Mouse (Mus musculus) embryonic facial prominence, embryonic 12.5 days (tissue): ENCODE results near the gene Gm21731. TPM values are rescaled to one million over a fixed set of nuclear protein-coding genes. Genes with fewer than 3 reads are reported as not detected.
"Not testable (repeated sequence)": the region's sequence is repeated elsewhere in the genome, so short reads cannot be mapped to it uniquely, and the experiment has no call there.

Source experiments
- ATAC-seq: fragments of 200-750 bp; cut with Nextera tagmentation; 2 replicates; pipeline ENCODE4 v1.8.0; 2017; ENCODE audit not compliant: insufficient number of reproducible peaks, insufficient read depth, low FRiP score, low TSS enrichment
- H3K27ac ChIP-seq: fragments of 300-500 bp; sonication (generic); 2 replicates; pipeline ENCODE4 v1.5.1; 2016; ENCODE audit warnings: mild to moderate bottlenecking
- H3K27me3 ChIP-seq: fragments of 300-500 bp; sonication (generic); 2 replicates; pipeline ENCODE4 v1.6.1; 2016; ENCODE audit warnings: mild to moderate bottlenecking, moderate library complexity
- H3K36me3 ChIP-seq: fragments of 300-500 bp; sonication (generic); 2 replicates; pipeline ENCODE4 v1.6.1; 2016; ENCODE audit warnings: mild to moderate bottlenecking
- H3K4me1 ChIP-seq: fragments of 300-500 bp; sonication (generic); 2 replicates; pipeline ENCODE4 v1.6.1; 2016
- H3K4me2 ChIP-seq: fragments of 300-500 bp; sonication (generic); replicated peaks from 2 replicates; pipeline ENCODE4 v1.6.1; 2016; ENCODE audit warnings: mild to moderate bottlenecking, moderate library complexity
- H3K4me3 ChIP-seq: fragments of 300-500 bp; sonication (generic); 2 replicates; pipeline ENCODE4 v1.5.1; 2016; ENCODE audit warnings: mild to moderate bottlenecking
- H3K9ac ChIP-seq: fragments of 300-500 bp; sonication (generic); 2 replicates; pipeline ENCODE4 v1.6.1; 2016; ENCODE audit warnings: mild to moderate bottlenecking, moderate library complexity
- H3K9me3 ChIP-seq: fragments of 300-500 bp; sonication (generic); 2 replicates; pipeline ENCODE4 v1.6.1; 2016; ENCODE audit warnings: mild to moderate bottlenecking, moderate library complexity
- WGBS: fragments of 180-500 bp; shearing (Covaris S2); methylation state at CpG from one replicate; pipeline ENCODE4 v1.1.7; 2016; 5-methylcytosine and 5-hydroxymethylcytosine counted together
- polyA plus RNA-seq: library from polyadenylated mRNA; unstranded; fragments of >200 nt; fragmentation: Nextera tagmentation; extraction: Ambion mirVana; gene quantifications from 2 replicates; pipeline ENCODE4 v1.2.1, GENCODE M21; 2016

Gene Gm21731
- polyA plus RNA-seq: not detected in 2 replicates

DNA sequence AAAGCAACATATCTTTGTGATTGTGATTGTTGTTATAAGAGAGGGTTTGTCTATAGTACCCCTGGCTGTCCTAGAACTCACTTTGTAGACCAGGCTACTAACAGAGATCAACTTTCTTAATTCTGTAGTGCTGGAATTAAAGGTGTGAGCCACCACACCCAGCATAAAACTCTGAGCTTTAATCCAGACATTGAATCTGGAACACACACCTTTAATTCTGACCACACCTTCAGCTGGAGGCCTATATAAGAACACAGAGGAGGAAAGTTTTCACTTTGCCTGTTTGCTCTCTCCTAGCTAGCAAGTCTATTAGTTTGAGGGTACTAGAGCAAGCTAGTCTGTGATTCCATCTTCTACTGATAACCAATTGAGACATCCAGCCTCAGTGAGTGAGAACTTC is at the start of gene Gm21731:
Gene Gm21731 (plus strand): TSS at position 301 of the 400 bp plus-strand sequence.
- H3K27ac ChIP-seq, H3K4me2 ChIP-seq, H3K9ac ChIP-seq, H3K4me3 ChIP-seq, H3K4me1 ChIP-seq, H3K36me3 ChIP-seq, H3K9me3 ChIP-seq, ATAC-seq, H3K27me3 ChIP-seq: not testable (repeated sequence)

- H3K9ac ChIP-seq, H3K4me2 ChIP-seq, H3K9me3 ChIP-seq, H3K27ac ChIP-seq, H3K4me1 ChIP-seq, H3K36me3 ChIP-seq, H3K4me3 ChIP-seq, ATAC-seq, H3K27me3 ChIP-seq: not testable (repeated sequence)
- WGBS: 82% methylated on average over 7 of the region's 8 CpGs
Observed at GRCm38 (mm10) chr13:120196189-120196821, 42.6 kb upstream of the Gm21731 start.

GRCm38 (mm10) chr13:120215847-120216246 is 23.1 kb upstream of the Gm21731 start, which contains the start of gene Gm21762:
TSS of gene Gm21762 (minus strand) at chr13:120215947.
- H3K36me3 ChIP-seq, H3K4me1 ChIP-seq, H3K4me2 ChIP-seq, H3K27ac ChIP-seq, H3K4me3 ChIP-seq, H3K9me3 ChIP-seq, H3K9ac ChIP-seq, ATAC-seq, H3K27me3 ChIP-seq: not testable (repeated sequence)
- no CpG with 5 or more reads among the region's 2 CpGs for WGBS

- not testable (repeated sequence) for H3K9ac ChIP-seq, ATAC-seq, H3K27me3 ChIP-seq, H3K9me3 ChIP-seq, H3K36me3 ChIP-seq, H3K4me2 ChIP-seq, H3K4me3 ChIP-seq, H3K4me1 ChIP-seq, H3K27ac ChIP-seq
- WGBS: 86% methylated on average over 5 of the region's 5 CpGs
Observed at GRCm38 (mm10) chr13:120220922-120221321, 18.0 kb upstream of the Gm21731 start.

DNA sequence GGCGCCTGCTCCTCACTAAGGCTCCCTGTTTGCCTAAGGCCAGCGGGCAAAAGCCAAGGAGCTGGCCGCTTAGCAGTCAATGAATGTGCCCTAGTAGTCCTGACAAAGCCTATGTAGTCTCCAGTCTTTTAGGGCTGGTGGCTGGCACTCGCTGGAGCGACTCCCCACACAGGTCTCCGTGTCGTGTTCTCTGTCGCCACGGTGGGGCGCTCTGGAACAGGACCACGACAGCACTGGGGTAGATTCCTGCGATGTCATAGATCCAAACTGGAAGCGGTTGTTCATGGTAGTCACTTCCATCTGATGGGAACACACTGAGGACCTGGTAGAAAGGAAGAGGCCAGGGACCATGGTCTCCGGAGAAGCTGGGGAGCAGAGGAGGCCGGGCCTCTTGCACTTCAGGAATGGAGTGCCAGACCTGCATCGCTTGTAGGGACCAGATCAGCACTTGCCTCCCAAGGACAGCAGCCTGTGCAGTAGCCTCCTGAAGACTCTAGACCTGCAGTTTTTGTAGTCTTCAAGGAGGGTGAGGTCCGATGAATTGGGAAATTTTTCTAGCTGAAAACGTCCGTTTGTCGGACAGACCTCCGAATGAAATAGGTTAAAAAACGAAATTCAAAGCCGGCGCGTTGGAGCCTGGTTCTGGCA is 15.8 kb upstream of the Gm21731 start:
- H3K27me3 ChIP-seq: not testable (repeated sequence)
- 95% methylated on average over 16 of the region's 25 CpGs for WGBS

GRCm38 (mm10) chr13:120231798-120232197 is 7.1 kb upstream of the Gm21731 start:
- WGBS: 95% methylated on average over 17 of the region's 17 CpGs

More for the DNA sequence above, 15.8 kb upstream of the Gm21731 start:
- not testable (repeated sequence) for ATAC-seq, H3K4me2 ChIP-seq, H3K9ac ChIP-seq, H3K9me3 ChIP-seq, H3K4me1 ChIP-seq, H3K36me3 ChIP-seq, H3K27ac ChIP-seq, H3K4me3 ChIP-seq

GRCm38 (mm10) chr13:120232447-120233049 is 6.4 kb upstream of the Gm21731 start:
- WGBS: 74% methylated on average over 13 of the region's 25 CpGs
- H3K27me3 ChIP-seq, H3K9ac ChIP-seq, H3K4me1 ChIP-seq, H3K9me3 ChIP-seq, H3K4me3 ChIP-seq, ATAC-seq, H3K4me2 ChIP-seq, H3K36me3 ChIP-seq, H3K27ac ChIP-seq: not testable (repeated sequence)

More at GRCm38 (mm10) chr13:120231798-120232197, 7.1 kb upstream of the Gm21731 start:
- not testable (repeated sequence) for H3K4me2 ChIP-seq, H3K27me3 ChIP-seq, H3K36me3 ChIP-seq, H3K4me1 ChIP-seq, H3K4me3 ChIP-seq, H3K27ac ChIP-seq, H3K9me3 ChIP-seq, ATAC-seq, H3K9ac ChIP-seq

GRCm38 (mm10) chr13:120251208-120251924 is 12.5 kb downstream of the Gm21731 start:
- H3K9ac ChIP-seq, H3K9me3 ChIP-seq, H3K27me3 ChIP-seq, H3K4me1 ChIP-seq, H3K27ac ChIP-seq, H3K36me3 ChIP-seq, ATAC-seq, H3K4me3 ChIP-seq, H3K4me2 ChIP-seq: not testable (repeated sequence)
- 75% methylated on average over 2 of the region's 3 CpGs for WGBS

DNA sequence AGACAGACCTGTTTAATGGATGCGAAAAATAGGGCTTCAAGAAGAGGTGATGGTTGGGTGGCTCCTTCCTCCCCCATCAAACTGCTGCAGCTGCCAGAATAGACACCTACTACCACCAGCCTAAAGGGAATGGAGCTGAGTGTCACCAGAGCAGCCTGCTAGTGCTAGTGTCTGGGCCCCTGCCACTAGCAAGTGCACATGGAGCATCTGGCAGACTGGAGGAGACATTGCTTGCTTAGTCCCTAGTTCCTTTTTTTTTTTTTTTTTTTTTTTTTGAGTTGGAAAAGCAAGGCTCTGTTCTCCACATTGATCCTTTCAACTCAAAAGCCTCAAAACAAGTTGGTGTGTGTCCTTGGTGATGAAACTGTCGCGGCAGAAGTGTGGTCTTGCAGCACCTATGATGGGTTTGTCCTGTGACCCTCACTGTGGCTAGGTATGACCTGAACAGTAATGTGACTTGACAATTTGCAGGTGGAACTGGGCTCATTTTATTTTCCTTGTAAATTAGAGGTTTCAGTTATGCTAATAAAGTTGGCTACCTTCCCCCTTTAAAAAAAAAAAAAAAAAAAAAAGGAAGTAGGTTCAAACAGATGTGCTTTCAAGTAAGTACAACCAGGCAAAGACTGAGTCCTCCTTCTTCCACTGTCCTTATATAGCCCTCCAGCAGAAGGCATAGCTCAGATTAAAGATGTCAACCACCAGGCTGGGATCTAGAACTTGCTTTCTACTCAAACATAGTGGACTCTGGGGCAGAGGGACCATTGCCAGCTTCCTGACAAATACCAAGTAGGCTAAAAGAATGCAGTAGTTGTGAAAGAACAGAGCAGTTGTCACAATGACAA is 20.1 kb downstream of the Gm21731 start:
- not testable (repeated sequence) for H3K27me3 ChIP-seq, H3K4me2 ChIP-seq, H3K27ac ChIP-seq, H3K9me3 ChIP-seq, H3K4me3 ChIP-seq, H3K4me1 ChIP-seq, ATAC-seq, H3K36me3 ChIP-seq, H3K9ac ChIP-seq
- WGBS: 87% methylated on average over 3 of the region's 3 CpGs

- not testable (repeated sequence) for H3K36me3 ChIP-seq, H3K9ac ChIP-seq, H3K27me3 ChIP-seq, H3K27ac ChIP-seq, H3K4me1 ChIP-seq, H3K9me3 ChIP-seq, ATAC-seq, H3K4me3 ChIP-seq, H3K4me2 ChIP-seq
- 72% methylated on average over 3 of the region's 3 CpGs for WGBS
Observed at GRCm38 (mm10) chr13:120259718-120260117, 20.8 kb downstream of the Gm21731 start.

- H3K27ac ChIP-seq, H3K4me1 ChIP-seq, H3K9ac ChIP-seq, H3K27me3 ChIP-seq, H3K4me3 ChIP-seq, ATAC-seq, H3K4me2 ChIP-seq, H3K36me3 ChIP-seq, H3K9me3 ChIP-seq: not testable (repeated sequence)
- 79% methylated on average over 2 of the region's 2 CpGs for WGBS
Observed at GRCm38 (mm10) chr13:120262870-120263269, 24.0 kb downstream of the Gm21731 start, which contains the start of gene AF067061. TSS of gene AF067061 (plus strand) at chr13:120263114.
